Mouse (Mus musculus): Measurements from ENCODE around the gene Mmp9.
A peak's percentile ranks its signal among the peaks of the same experiment; 100 is the strongest.

The Mmp9 gene

GRCm38 (mm10) chr2:164912151-164912550 lies 28.4 kb upstream of the Mmp9 start:
- peak; percentile 53 for DNase-seq (ENCODE audit: extremely low read depth, low read depth)

GRCm38 (mm10) chr2:164912749-164913427 lies 27.7 kb upstream of the Mmp9 start:
- DNase-seq (ENCODE audit: extremely low read depth, low read depth): peak; percentile 67

DNA sequence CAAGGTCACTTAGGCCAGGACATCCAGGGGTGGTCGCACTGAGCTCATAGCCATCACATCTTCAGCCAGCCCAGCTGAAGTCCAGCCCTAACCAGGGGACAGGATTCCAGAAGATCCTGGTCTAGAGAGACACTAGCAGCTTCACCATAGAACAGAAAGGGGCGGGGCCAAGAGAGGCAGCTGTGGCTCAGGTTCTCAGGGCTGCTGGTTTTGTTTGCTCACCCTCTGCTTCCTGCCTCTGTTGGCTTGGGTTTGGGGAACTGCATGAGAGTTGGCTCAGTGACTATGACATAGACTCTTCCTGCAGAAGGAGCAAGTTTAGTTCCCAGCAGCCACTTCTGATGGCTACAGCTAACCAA lies 27.2 kb upstream of the Mmp9 start:
- DNase-seq (ENCODE audit: extremely low read depth, low read depth): peak; percentile 77

- no peak for DNase-seq (ENCODE audit: extremely low read depth, low read depth)
Observed at GRCm38 (mm10) chr2:164916820-164917219, 23.8 kb upstream of the Mmp9 start.

GRCm38 (mm10) chr2:164917371-164917770 lies 23.2 kb upstream of the Mmp9 start:
- no peak for DNase-seq (ENCODE audit: extremely low read depth, low read depth)

DNA sequence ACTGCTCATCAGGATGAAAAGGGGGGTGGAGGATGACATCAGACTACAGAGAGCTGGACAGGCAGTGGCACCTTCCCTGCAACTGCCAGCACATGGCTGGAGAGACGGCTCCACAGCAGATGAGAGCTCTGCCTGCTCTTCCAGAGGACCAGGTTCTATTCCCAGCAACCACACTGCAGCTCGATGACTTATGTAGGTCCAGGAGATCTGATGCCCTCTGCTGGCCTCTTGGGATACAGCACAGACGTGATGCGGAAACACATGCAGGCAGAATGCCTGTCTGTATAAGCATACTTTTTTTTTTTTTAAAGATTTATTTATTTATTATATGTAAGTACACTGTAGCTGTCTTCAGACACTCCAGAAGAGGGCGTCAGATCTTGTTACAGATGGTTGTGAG lies 22.3 kb upstream of the Mmp9 start:
- DNase-seq (ENCODE audit: extremely low read depth, low read depth): peak; percentile 36

- DNase-seq (ENCODE audit: extremely low read depth, low read depth): no peak
Observed at GRCm38 (mm10) chr2:164921984-164922383, 18.6 kb upstream of the Mmp9 start.

GRCm38 (mm10) chr2:164923291-164923690 lies 17.3 kb upstream of the Mmp9 start:
- DNase-seq (ENCODE audit: extremely low read depth, low read depth): no peak

DNA sequence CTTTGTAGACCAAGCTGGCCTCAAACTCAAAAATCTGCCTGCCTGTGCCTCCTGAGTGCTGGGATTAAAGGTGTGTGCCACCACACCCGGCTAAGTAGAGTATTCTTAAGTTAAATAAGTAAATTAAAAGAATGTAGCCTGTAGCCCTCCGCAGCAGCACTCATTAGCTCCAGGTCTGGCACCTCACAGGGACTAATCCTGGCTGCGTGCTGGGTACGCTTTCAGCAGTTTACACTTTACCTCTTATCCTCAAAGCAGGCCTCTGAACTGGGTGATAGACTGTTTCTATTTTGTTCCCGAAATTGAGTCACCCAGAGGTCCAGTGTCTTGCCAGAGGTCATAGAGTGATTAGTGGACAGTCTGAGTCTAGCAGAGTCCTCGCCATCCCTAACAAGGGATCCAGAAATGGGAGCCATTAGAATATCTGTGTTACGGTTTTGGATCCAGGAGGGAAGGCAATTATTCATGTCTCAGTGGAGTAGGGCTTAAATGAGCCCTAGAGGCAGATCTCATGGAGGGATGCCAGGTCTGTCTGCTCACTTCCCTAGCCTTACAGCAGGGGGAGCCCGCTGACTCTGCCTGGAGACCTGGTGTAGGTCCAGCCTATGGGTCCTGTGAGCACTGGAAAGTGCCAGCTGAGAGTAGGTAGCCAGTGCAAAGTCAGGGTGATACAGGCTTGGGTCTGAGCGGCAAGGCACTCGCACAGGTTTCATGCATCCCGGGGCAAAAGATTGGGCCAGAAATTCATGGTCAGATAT lies 16.3 kb upstream of the Mmp9 start:
- DNase-seq (ENCODE audit: extremely low read depth, low read depth): peak; percentile 55

- DNase-seq (ENCODE audit: extremely low read depth, low read depth): no peak
Observed at GRCm38 (mm10) chr2:164930706-164931581, 9.6 kb upstream of the Mmp9 start.

DNA sequence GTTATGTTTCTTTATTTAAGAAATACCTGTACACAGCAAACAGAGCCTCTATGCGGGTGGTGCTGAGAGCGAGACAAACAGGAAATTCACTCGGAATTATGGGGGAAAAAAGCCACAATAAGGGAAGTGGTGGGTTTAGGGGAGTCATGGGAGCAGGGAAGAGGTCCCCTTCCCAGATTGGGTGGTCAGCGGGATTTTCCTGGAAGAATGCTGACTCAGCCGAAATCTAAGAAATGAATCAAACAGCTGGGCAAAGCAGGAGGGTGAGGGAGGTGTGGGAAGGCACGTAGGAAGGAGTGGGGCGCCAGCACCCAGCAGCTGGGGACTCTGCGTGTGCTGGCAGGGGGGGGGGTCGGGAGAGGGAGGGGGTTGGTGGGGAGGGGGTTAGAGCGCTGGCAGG lies 7.0 kb upstream of the Mmp9 start:
- no peak for DNase-seq (ENCODE audit: extremely low read depth, low read depth)

- no peak for DNase-seq (ENCODE audit: extremely low read depth, low read depth)
Observed at GRCm38 (mm10) chr2:164935991-164936390, 4.6 kb upstream of the Mmp9 start.

- DNase-seq (ENCODE audit: extremely low read depth, low read depth): no peak
Observed at GRCm38 (mm10) chr2:164938146-164939091, 2.2 kb upstream of the Mmp9 start.

DNA sequence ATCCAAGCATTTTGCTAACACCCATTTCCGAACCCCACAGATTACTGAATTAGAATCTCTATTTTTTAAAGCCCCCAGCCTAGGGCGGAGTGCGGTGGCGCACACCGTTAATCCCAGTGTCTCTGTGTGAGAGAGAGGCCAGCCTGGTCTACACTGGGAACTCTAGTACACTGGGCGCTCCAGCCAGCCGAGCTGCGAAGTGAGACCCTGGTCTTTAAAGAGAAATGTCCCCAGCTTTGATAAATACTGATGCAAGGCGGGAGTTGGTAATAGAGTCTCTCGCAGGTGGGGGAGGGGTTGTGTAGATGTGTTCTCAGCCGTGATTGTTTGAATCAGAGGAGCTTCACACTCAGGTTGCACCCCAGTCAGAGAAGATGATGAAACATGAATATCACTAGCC lies 1.5 kb upstream of the Mmp9 start:
- DNase-seq (ENCODE audit: extremely low read depth, low read depth): no peak

GRCm38 (mm10) chr2:164942692-164943290 lies 2.2 kb downstream of the Mmp9 start:
- DNase-seq (ENCODE audit: extremely low read depth, low read depth): peak; percentile 77

GRCm38 (mm10) chr2:164947506-164947905 lies 6.9 kb downstream of the Mmp9 start:
- no peak for DNase-seq (ENCODE audit: extremely low read depth, low read depth)

DNA sequence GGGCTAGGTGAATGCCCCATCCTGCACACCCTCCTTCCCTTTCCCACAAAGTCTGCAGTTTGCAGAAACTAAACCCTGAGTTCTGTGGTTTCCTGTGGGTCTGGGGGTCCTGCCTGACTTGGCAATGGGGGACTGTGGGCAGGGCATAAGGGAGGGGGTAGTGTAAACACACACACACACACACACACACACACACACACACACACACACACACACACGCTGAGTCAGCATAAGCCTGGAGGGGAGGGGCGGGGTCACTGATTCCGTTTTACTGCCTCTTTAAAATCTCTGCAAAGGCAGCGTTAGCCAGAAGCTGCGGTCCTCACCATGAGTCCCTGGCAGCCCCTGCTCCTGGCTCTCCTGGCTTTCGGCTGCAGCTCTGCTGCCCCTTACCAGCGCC lies 7.3 kb downstream of the Mmp9 start:
- DNase-seq (ENCODE audit: extremely low read depth, low read depth): no peak

GRCm38 (mm10) chr2:164948962-164949361 lies 8.4 kb downstream of the Mmp9 start:
- no peak for DNase-seq (ENCODE audit: extremely low read depth, low read depth)

- DNase-seq (ENCODE audit: extremely low read depth, low read depth): no peak
Observed at GRCm38 (mm10) chr2:164950501-164950900, 9.9 kb downstream of the Mmp9 start.

- DNase-seq (ENCODE audit: extremely low read depth, low read depth): no peak
Observed at GRCm38 (mm10) chr2:164951745-164952144, 11.2 kb downstream of the Mmp9 start.

DNA sequence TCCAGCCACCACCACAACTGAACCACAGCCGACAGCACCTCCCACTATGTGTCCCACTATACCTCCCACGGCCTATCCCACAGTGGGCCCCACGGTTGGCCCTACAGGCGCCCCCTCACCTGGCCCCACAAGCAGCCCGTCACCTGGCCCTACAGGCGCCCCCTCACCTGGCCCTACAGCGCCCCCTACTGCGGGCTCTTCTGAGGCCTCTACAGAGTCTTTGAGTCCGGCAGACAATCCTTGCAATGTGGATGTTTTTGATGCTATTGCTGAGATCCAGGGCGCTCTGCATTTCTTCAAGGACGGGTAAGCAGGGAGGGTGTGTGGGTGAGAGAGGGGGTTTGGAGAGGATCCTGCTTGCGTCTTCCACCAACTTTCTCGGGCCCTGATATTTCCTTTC lies 11.9 kb downstream of the Mmp9 start:
- no peak for DNase-seq (ENCODE audit: extremely low read depth, low read depth)
